Mouse (Mus musculus) E14TG2a.4 (cell line): ENCODE measurements around the gene Fbrsl1.

Experiments used
- CTCF ChIP-seq: conservative IDR thresholded peaks from 2 replicates; pipeline ENCODE4 v1.5.1; 2014; ENCODE audit warnings: low read length
- NANOG ChIP-seq: IDR thresholded peaks from 2 replicates; pipeline ENCODE4 v1.6.1; 2014; ENCODE audit warnings: borderline replicate concordance, low read length, mixed read lengths
- POU5F1 ChIP-seq: IDR thresholded peaks from 2 replicates; pipeline ENCODE4 v1.6.1; 2014; ENCODE audit warnings: low read length, borderline replicate concordance

- TF ChIP-seq CTCF (no peak), POU5F1 (no peak), NANOG (no peak)
Measured at GRCm38 (mm10) chr5:110420201-110420600, 28.1 kb downstream of the Fbrsl1 start.
